Mouse (Mus musculus) heart, embryonic 11.5 days (tissue): Measurements from ENCODE around the gene BC034090. TPM values are rescaled to one million over a fixed set of nuclear protein-coding genes. Genes with fewer than 3 reads are reported as not detected.

ENCODE experiments used
- ATAC-seq: fragments of 200-750 bp; cut with Nextera tagmentation; replicated peaks from 2 replicates; pipeline ENCODE4 v1.8.0; 2017; ENCODE audit warnings: moderate library complexity; ENCODE audit not compliant: insufficient number of reproducible peaks, low FRiP score, low TSS enrichment
- H3K27ac ChIP-seq: fragments of 300-500 bp; sonication (generic); 2 replicates; pipeline ENCODE4 v1.5.1; 2014; ENCODE audit warnings: mild to moderate bottlenecking, low read depth, low read length
- H3K27me3 ChIP-seq: fragments of 300-500 bp; sonication (generic); 2 replicates; pipeline ENCODE4 v1.6.1; 2014; ENCODE audit warnings: mild to moderate bottlenecking, low read length, mixed read lengths; ENCODE audit not compliant: control insufficient read depth, insufficient read depth
- H3K36me3 ChIP-seq: fragments of 300-500 bp; sonication (generic); 2 replicates; pipeline ENCODE4 v1.6.1; 2014; ENCODE audit warnings: mild to moderate bottlenecking, low read length, moderate library complexity, mixed read lengths; ENCODE audit not compliant: control insufficient read depth, insufficient read depth
- H3K4me1 ChIP-seq: fragments of 300-500 bp; sonication (generic); 2 replicates; pipeline ENCODE4 v1.6.1; 2014; ENCODE audit warnings: low read length; ENCODE audit not compliant: control insufficient read depth, insufficient read depth
- H3K4me2 ChIP-seq: fragments of 300-500 bp; sonication (generic); 2 replicates; pipeline ENCODE4 v1.6.1; 2014; ENCODE audit warnings: mild to moderate bottlenecking, moderate library complexity
- H3K4me3 ChIP-seq: fragments of 300-500 bp; sonication (generic); 2 replicates; pipeline ENCODE4 v1.5.1; 2014; ENCODE audit warnings: low read depth, low read length
- H3K9ac ChIP-seq: fragments of 300-500 bp; sonication (generic); 2 replicates; pipeline ENCODE4 v1.6.1; 2014; ENCODE audit warnings: mild to moderate bottlenecking, low read depth, low read length, moderate library complexity
- H3K9me3 ChIP-seq: fragments of 300-500 bp; sonication (generic); replicated peaks from 2 replicates; pipeline ENCODE4 v1.6.1; 2016; ENCODE audit warnings: low read length; ENCODE audit not compliant: control insufficient read depth
- WGBS: fragments of 180-500 bp; shearing (Covaris S2); extraction: QIAGEN DNeasy Blood & Tissue Kit; methylation state at CpG from one replicate; pipeline ENCODE4 v1.1.7; 2014; ENCODE audit not compliant: insufficient replicate concordance; 5-methylcytosine and 5-hydroxymethylcytosine counted together
- polyA plus RNA-seq: library from polyadenylated mRNA; unstranded; fragments of >200 nt; fragmentation: Nextera tagmentation; extraction: Ambion mirVana; gene quantifications from 2 replicates; pipeline ENCODE4 v1.2.1, GENCODE M21; 2014

Gene BC034090
- polyA plus RNA-seq, 1 experiment from 2014 or later: 5.4 TPM

GRCm38 (mm10) chr1:155207859-155208258 is 36.4 kb downstream of the BC034090 start:
- Histone ChIP-seq H3K4me1 (peaks cover 36% of the 10 kb centered on the region), H3K27ac (no peak overlapping the region), H3K27me3 (no peaks in the 10 kb centered on the region), H3K4me2 (no peak overlapping the region), H3K9me3 (no peaks in the 10 kb centered on the region), H3K4me3 (no peak overlapping the region), H3K36me3 (0 out of 2 replicates have a peak, but pooled peaks cover 2% of the 10 kb centered on the region), H3K9ac (no peak overlapping the region)
- ATAC-seq: no peak
- 70% methylated on average over 3 of the region's 3 CpGs for WGBS

DNA sequence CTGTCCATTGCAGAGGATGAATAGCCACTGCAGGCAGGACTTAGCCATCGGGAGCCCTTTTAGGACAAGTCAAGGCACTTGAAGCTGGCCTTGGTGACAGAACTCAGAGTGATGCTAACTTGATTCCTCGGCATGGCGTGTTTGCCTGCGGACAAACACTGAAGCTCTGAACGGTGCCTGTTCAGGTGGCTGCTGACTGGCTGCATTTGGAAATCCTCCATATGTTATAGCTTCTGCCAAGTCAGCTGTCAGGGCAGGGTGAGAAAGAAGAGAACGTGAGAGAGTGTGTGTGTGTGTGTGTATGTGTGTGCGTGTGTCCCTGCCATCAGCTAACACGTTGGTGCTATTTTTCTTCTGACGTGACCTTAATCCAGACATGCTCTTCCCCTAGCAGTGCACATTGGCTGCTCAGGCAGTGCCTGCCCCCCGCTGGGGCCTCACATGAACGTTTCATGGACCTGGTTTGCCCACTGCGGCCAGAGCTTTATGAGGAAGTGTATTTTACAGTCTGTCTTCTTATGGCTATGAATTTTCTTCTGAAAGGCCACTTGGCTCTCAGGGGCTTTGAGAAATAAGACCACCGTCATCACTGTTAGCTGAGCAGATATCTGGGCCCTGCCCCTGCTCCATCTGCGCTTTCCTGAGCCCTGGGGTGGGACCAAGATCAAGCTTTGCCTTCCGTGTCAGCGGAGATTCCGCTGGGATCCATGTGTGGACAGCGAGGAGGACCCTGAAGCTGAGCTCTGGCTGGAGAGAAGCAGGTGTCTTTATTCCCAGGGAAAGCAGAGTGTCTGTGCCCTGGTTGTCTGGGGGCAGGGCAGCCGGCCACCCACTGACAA is 38.2 kb downstream of the BC034090 start:
- Histone ChIP-seq H3K4me3 (no peak overlapping the region), H3K36me3 (peaks cover 4% of the 10 kb centered on the region; the same call in 1 of the 2 replicates), H3K27me3 (no peaks in the 10 kb centered on the region), H3K9me3 (no peaks in the 10 kb centered on the region), H3K9ac (no peak overlapping the region), H3K27ac (peak overlapping the region; percentile 77), H3K4me2 (no peak overlapping the region), H3K4me1 (peaks cover 30% of the 10 kb centered on the region)
- no peak; the same call in 1 of the 2 replicates for ATAC-seq
- WGBS: 60% methylated on average over 19 of the region's 19 CpGs

- peaks cover 4% of the 10 kb centered on the region; the same call in 1 of the 2 replicates for H3K36me3 ChIP-seq
- H3K27ac ChIP-seq: peak overlapping the region; percentile 23; the same call in 1 of the 2 replicates
- 58% methylated on average over 7 of the region's 7 CpGs for WGBS
- no peak overlapping the region for H3K9ac ChIP-seq
- H3K27me3 ChIP-seq: no peaks in the 10 kb centered on the region
- H3K9me3 ChIP-seq: no peaks in the 10 kb centered on the region
- ATAC-seq: no peak
- H3K4me3 ChIP-seq: no peak overlapping the region
- H3K4me2 ChIP-seq: no peak overlapping the region
- peaks cover 32% of the 10 kb centered on the region for H3K4me1 ChIP-seq
Measured at GRCm38 (mm10) chr1:155205311-155205710, 38.9 kb downstream of the BC034090 start.

GRCm38 (mm10) chr1:155204560-155205162 is 39.6 kb downstream of the BC034090 start:
- Histone ChIP-seq H3K27ac (no peak overlapping the region), H3K4me1 (peaks cover 32% of the 10 kb centered on the region), H3K4me2 (no peak overlapping the region), H3K36me3 (peaks cover 4% of the 10 kb centered on the region; the same call in 1 of the 2 replicates), H3K4me3 (no peak overlapping the region), H3K27me3 (no peaks in the 10 kb centered on the region), H3K9me3 (no peaks in the 10 kb centered on the region), H3K9ac (no peak overlapping the region)
- ATAC-seq: no peak
- 79% methylated on average over 8 of the region's 8 CpGs for WGBS

- no peak for ATAC-seq
- H3K9ac ChIP-seq: no peak overlapping the region
- no peak overlapping the region for H3K4me3 ChIP-seq
- peaks cover 32% of the 10 kb centered on the region for H3K4me1 ChIP-seq
- WGBS: 92% methylated on average over 12 of the region's 12 CpGs
- no peak overlapping the region for H3K4me2 ChIP-seq
- H3K27ac ChIP-seq: no peak overlapping the region
- no peaks in the 10 kb centered on the region for H3K27me3 ChIP-seq
- H3K9me3 ChIP-seq: no peaks in the 10 kb centered on the region
- peaks cover 4% of the 10 kb centered on the region; the same call in 1 of the 2 replicates for H3K36me3 ChIP-seq
Measured at GRCm38 (mm10) chr1:155203954-155204353, 40.3 kb downstream of the BC034090 start.

DNA sequence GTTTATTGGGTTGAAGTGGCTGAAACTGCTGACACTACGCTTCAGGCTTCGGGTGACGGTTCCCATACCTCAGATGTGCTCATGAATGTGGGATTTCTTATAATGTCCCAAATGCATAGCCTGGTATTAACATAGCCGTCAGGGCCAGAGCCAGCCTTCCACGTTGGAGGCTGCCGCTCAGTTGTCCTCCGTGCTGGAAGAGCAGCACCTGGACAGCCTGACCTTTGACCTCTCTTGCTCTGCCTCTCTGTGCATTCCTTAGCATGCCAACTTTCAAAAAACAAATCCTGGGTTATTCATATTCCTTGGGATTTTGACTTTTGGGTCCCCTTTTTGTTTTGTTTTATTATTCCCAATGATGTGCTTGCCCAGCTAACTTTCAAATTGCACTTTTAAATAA is 41.1 kb downstream of the BC034090 start:
- H3K4me1 ChIP-seq: peaks cover 32% of the 10 kb centered on the region
- ATAC-seq: no peak
- H3K27me3 ChIP-seq: no peaks in the 10 kb centered on the region
- H3K36me3 ChIP-seq: peaks cover 4% of the 10 kb centered on the region; the same call in 1 of the 2 replicates
- H3K9me3 ChIP-seq: no peaks in the 10 kb centered on the region
- no peak overlapping the region for H3K4me3 ChIP-seq
- H3K4me2 ChIP-seq: no peak overlapping the region
- no peak overlapping the region for H3K27ac ChIP-seq
- H3K9ac ChIP-seq: no peak overlapping the region
- 85% methylated on average over 7 of the region's 7 CpGs for WGBS

- Histone ChIP-seq H3K9me3 (no peaks in the 10 kb centered on the region), H3K36me3 (peaks cover 4% of the 10 kb centered on the region; the same call in 1 of the 2 replicates), H3K27me3 (no peaks in the 10 kb centered on the region), H3K4me1 (peaks cover 32% of the 10 kb centered on the region), H3K4me2 (no peak overlapping the region), H3K27ac (no peak overlapping the region), H3K4me3 (no peak overlapping the region), H3K9ac (no peak overlapping the region)
- 72% methylated on average over 5 of the region's 5 CpGs for WGBS
- ATAC-seq: no peak
Measured at GRCm38 (mm10) chr1:155202472-155202871, 41.8 kb downstream of the BC034090 start.

DNA sequence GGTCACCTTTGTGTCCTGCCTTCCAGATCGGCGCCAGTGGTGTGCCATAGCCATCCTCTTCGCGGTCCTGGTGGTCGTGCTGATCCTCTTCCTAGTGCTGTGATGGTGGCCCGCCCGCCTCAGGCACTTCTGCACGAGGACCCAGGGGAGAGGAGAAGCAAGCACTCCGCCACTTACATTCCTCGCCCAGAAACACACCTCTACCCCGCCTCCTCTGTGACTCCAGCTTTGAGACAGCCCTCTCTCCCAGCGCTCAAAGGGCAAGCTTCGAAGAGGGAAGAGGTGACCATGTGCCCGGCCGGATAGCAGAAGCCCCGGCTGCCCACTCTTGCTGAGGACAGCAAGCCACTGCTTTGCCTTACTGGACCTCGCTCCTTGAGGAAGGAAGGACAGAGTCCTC is 42.3 kb downstream of the BC034090 start:
- peaks cover 4% of the 10 kb centered on the region; the same call in 1 of the 2 replicates for H3K36me3 ChIP-seq
- no peak overlapping the region; the same call in 1 of the 2 replicates for H3K27ac ChIP-seq
- 0 out of 2 replicates have a peak overlapping the region, but pooled peaks have one; percentile 12 for H3K9ac ChIP-seq

More for the DNA sequence above, 42.3 kb downstream of the BC034090 start:
- H3K9me3 ChIP-seq: no peaks in the 10 kb centered on the region
- WGBS: 78% methylated on average over 17 of the region's 17 CpGs
- no peaks in the 10 kb centered on the region for H3K27me3 ChIP-seq
- H3K4me1 ChIP-seq: peaks cover 32% of the 10 kb centered on the region
- no peak overlapping the region for H3K4me2 ChIP-seq
- ATAC-seq: no peak
- no peak overlapping the region for H3K4me3 ChIP-seq
